Mouse (Mus musculus): Measurements from ENCODE around the gene Phldb1.

The Phldb1 gene

DNA sequence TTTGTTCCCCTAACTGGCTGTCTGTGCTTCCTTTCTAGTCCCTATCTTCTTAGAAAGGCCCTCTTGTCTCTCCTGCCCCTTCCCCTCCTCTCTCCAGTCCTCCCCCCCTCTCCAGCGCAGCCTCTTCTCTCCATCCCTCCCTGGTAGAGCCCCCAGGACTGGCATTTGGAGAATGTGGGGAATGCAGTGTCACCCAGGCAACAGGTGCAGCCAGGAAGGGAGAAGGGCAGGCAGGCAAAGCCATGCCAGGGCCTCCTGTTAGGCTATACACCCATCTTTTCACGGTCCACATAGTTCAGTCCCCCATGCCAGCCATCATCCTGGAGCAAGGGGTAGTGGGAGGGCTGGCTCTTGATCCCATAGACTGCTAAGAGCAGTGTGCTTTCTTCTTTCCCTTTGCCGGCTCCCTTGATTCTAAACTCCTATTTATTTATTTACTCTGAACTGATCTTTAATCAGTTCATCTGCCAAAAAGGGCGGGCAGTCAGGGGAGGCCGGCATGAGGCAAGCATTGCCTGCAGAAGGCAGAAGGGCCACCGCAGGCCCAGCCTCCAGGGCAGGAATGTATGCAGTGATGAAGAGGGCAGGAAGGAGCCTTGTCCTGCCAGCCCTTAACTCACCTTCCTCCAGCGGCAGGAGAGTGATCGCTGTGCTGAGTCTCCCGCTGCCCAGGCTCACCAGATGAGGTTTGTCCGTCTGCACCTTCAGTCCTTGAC, 8.4 kb downstream of the Phldb1 start:
- no peak for DNase-seq (ENCODE audit: low spot score)

DNA sequence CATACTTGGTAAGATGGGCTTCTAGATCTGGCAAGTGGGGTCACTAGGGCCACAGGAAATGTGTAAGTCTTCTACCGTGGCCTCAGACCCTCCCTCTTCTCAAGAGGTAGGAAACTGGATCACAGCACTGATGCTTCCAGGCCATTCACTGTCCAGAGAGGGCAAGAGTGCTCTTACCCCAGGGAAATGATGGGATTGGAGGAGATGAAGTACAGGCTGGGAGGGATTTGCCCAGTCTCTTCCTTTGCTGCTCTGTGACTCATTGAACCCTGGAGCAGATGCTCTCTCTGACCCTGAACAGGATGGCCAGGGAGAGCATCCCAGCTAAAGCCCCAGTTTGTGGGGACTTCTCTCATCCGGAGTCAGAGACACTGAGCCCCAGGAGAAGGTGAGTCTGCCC, 10.3 kb downstream of the Phldb1 start:
- no peak for DNase-seq (ENCODE audit: low spot score)

GRCm38 (mm10) chr9:44724223-44724622, 10.8 kb downstream of the Phldb1 start:
- DNase-seq (ENCODE audit: low spot score) = peak; percentile 45

- DNase-seq (ENCODE audit: low spot score) = no peak
Measured at GRCm38 (mm10) chr9:44723521-44724041, 11.4 kb downstream of the Phldb1 start.

DNA sequence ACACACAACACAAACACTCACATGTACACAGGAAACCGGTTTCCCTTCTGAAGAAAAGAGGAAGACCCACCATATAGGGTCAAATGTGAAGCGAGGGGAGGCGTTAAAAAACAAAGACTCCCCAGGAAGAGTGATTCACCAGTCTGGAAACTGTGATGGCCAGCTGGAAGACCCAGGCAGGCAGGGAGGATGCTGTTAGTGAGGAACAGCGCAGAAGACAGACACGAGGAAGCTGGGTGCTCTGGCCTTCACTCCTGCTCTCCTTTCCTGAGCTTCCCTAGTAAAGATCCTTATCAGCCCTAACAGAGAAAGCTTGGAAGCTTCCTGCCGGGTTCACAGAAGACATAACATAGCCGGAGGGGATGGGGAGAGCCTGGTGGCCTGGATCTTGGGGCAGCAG, 12.0 kb downstream of the Phldb1 start:
- DNase-seq (ENCODE audit: low spot score) = no peak

DNA sequence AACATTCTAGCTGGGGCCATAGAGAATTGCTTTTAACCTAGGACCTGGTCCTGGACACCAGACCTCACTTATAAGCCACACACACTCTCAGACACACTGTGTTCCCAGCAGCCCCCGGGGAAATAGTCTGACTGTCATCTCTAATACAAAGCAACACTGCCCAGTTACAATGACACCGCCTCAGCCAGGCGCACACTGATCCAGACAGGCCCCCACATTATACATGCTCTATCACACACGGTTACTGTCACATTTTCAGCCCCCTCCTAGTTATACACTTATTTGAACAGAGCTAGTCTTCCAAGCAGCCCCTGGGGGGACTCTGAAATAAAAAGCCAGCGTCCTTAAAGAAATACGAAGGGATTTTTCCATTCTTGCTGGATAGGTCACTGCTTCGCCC, 12.4 kb downstream of the Phldb1 start:
- DNase-seq (ENCODE audit: low spot score) = no peak

DNA sequence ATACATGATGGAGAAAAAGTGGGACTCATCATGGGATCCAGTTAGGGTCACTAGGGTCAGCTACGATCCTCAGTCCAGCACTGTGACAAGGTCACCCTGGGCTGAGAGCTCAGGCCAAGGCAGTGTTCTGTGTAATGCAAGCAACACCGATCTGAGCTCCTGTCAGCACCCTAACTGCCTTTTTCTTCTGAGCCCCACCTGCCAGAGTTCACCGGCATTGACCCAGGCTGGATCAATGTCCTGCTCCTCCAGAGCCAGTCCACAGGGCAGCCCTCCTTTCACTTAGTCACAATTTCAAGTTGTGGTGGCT, 13.2 kb downstream of the Phldb1 start:
- DNase-seq (ENCODE audit: low spot score) = no peak

GRCm38 (mm10) chr9:44721154-44721876, 13.7 kb downstream of the Phldb1 start:
- DNase-seq (ENCODE audit: low spot score) = peak; percentile 75

DNA sequence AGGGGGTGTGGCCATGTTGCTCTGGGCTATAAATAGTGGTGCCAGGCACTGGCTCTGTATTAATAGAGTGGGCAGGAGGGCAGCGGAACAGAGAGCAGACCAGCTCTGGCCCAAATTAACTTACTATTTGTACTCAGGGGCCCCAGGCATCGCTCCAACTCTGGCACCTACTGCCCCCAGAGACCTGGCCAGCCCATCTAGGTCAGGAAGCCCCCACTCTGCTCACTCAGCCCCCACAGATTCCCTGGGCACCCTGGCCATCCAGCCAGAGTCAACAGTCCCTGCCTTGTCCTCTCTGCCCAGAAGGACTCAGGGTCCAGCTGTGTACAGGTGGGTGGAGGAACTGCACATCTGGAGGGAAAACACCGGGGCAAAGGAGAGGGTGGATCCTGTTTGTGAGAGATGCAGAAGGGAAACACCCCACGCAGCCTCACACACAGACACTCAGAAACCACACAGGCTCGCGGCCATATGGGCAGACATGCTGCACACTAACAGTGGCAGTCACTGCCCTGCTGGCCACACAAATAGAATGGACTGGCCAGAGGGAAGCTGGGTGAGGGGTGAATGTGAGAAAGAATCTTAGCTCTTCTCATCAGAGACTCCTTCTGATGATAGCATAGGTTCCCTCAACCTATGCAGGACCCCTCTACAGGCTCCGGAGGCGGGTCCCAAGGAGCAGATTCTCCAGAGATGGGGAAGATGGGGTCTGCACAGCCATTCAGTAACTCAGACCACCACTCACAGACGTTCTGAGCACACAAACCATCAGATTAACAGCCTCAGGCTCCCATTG, 14.4 kb downstream of the Phldb1 start:
- no peak for DNase-seq (ENCODE audit: low spot score)

DNA sequence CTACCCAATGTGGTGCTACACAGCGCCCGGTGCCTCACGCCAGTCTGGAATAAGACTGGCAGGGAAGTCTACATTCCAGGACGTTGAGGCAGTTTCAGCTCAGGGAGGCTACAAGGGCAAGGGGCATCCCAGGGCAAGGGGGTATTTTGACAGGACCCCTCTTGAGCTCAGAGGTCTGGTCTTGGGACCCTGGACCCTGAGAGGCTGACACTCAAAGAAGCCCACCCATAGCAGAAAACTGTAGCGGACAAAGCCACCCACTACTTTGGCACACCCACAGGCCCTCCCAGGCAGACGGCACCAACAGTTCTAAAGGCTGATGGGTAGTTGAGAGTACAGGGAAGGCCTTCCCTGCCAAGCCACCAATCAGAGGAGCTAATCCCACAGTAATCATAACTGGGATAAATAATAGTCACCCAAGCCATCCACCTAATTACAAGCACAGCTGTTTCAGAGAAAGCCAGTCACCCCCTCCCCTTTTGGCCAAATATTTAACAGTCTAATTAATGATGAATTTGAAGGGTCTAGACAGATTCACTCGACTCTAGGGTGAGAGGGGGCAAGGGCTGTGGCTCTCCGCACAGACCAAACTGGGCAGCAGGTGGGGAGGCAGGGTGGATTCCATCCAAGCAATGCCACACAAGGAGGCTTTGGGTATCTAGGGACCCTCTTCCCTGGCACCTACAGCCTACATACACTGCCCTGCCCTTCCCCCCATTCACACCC, 15.2 kb downstream of the Phldb1 start:
- no peak for DNase-seq (ENCODE audit: low spot score)

GRCm38 (mm10) chr9:44718937-44719631, 15.9 kb downstream of the Phldb1 start:
- no peak for DNase-seq (ENCODE audit: low spot score)

DNA sequence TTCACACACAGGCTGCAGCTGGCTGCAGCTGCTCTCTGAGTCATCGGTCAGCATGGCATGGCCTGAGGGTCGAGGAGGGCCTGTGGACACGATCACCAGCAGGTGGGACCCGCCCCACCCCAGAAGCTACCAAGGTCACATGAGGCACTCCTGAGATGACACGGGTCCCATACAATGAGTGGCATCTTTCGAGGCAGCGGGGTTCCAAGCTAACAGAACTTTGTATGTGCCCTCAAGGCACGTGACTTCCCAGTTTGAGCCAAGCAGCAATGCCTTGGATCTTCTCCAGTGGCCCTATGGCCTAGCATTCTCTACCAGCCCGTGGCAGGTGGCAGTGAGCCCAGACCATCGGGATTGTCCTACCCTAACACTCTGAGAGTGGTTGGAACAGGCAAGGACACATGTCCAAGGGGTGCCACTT, 17.2 kb downstream of the Phldb1 start:
- DNase-seq (ENCODE audit: low spot score) = no peak

DNA sequence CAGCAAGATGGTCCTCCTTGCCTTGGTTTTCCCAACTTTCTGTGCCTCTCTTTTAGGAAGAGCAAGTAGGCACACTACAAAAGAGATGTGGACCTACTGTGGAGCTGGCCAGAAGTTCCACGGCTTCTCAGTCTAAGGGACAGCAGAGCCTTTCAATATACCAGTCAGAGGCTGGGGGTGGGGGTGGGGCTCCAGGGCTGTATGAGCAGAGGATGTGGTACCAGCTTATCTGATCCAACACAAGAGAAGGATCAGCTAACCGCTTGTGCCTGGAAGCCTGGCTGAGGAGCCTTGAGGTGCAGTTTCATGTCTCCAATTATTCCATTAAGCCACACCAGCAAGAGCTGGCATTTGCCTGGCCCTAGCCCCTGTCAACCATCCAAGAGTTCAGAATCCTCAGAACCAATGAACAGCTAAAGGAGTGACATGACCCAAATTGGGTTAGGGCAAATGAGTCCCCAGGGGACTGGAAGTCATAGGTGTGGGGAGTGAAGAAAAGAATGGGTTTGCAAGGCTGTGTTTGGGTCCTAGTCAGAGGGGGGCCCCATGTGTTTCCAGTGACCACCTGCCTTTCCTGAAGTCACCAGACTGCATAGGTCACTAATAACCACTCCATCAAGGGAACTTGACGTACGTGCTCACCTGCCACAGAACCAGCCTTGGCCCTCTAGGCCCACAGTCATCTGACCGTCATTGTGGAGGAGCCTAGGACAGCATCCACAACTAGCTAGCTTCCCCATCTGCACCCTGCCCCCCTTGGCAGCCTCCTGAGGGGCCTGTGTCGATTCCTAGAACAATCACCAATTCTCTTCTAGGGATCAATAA, 17.8 kb downstream of the Phldb1 start:
- DNase-seq (ENCODE audit: low spot score) = no peak

DNA sequence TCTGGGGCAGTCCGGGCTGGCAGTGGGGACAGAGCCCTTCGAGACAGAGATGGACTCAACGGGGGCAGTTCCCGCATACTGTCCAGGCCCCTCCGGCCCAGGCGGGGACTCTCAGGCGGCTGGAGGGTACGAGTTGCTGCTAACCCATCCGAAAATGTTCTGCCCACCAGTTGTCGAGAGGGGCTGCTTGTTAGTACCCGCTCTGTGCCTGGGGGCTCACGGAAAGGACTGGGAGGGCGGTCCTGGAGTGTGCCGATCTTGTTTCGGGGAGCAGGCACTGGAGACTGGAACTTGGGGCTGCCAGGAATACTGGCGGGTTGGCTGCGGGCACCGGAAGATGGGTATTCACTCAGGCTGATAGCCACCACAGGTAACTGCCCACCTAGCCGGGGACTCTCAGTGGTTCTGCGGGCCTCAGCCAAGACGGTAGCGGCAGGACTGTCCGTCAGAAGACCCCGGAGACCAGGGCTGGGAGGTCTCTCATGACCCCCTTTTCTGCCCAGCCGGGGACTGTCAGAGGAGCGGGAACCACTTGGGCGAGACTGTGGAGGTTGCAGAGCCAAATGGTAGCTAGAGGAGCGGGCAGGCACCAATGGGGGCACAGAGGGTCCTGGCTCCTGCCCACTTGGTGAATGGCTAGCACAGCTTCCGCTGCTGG, 19.2 kb downstream of the Phldb1 start:
- no peak for DNase-seq (ENCODE audit: low spot score)

GRCm38 (mm10) chr9:44715109-44715508, 19.9 kb downstream of the Phldb1 start:
- no peak for DNase-seq (ENCODE audit: low spot score)

GRCm38 (mm10) chr9:44713574-44713973, 21.4 kb downstream of the Phldb1 start:
- DNase-seq (ENCODE audit: low spot score) = no peak

GRCm38 (mm10) chr9:44713080-44713479, 21.9 kb downstream of the Phldb1 start:
- DNase-seq (ENCODE audit: low spot score) = no peak

- DNase-seq (ENCODE audit: low spot score) = no peak
Measured at GRCm38 (mm10) chr9:44711602-44712001, 23.4 kb downstream of the Phldb1 start.

- no peak for DNase-seq (ENCODE audit: low spot score)
Measured at GRCm38 (mm10) chr9:44710213-44710612, 24.8 kb downstream of the Phldb1 start.

GRCm38 (mm10) chr9:44709600-44709999, 25.4 kb downstream of the Phldb1 start:
- DNase-seq (ENCODE audit: low spot score) = no peak
